Mouse (Mus musculus): ENCODE data around the gene Chst15. TPM values are rescaled to one million over a fixed set of nuclear protein-coding genes. Genes with fewer than 3 reads are reported as not detected.
A peak's percentile ranks its signal among the peaks of the same experiment; 100 is the strongest.

Gene Chst15
- total RNA-seq, 2 experiments from 2014 or later, result 34.9 to 46.1 TPM

DNA sequence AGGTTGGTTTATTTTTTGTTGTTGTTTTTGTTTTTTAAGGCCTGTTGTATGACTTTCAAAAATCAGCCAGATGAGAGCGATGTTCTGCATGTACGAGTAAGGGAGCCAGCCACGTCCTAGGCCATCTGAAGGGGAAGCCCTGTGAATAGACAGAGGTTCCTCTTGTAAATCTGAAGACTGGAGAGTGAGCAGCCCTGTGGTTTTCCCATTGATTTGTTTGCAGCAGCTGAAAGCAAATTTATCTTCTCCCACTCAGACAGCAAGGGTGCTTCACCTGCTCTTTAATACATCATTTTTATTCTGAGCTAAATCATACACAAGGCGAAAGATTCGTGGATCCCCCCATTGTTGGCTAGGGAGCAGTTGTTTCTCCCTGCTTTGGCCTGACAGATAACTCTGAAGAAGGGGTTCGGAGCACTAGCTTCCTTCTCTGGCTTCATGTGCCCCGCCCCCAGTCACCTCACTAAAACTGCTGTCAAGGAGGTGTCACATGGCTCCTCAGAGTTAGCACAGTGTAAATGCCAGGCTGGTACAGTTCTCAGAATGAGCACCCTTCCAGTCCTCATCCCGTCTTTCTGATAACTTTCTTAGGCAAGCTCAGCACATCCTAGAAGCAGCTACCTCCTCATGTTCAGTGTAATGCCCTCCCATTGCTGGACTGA is 12.5 kb downstream of the Chst15 start:
- no peak for DNase-seq (ENCODE audit: extremely low spot score in 1 of 2, low spot score in 1 of 2)

DNA sequence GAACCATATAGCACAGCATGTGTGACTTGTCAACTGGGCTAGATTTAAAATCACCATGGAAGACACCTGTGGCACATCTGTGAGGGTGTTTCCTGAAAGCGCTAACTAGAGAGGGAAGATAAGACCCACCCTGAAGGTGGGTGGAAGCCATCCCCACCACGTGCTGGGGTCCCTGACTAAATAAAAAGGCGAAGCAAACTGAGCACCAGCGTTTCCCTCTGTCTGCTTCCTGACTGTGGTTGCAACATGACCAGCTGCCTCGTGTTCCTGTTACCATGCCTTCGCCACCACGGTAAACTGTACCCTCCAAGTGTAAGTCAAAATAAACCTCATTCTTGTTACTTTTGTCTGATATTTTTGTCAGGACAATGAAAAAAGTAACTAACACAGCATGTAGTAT is 13.0 kb downstream of the Chst15 start:
- DNase-seq (ENCODE audit: extremely low spot score in 1 of 2, low spot score in 1 of 2), result no peak

- DNase-seq (ENCODE audit: extremely low spot score in 1 of 2, low spot score in 1 of 2), result no peak
These were observed 14.4 kb downstream of the Chst15 start for GRCm38 (mm10) chr7:132302508-132303241.

DNA sequence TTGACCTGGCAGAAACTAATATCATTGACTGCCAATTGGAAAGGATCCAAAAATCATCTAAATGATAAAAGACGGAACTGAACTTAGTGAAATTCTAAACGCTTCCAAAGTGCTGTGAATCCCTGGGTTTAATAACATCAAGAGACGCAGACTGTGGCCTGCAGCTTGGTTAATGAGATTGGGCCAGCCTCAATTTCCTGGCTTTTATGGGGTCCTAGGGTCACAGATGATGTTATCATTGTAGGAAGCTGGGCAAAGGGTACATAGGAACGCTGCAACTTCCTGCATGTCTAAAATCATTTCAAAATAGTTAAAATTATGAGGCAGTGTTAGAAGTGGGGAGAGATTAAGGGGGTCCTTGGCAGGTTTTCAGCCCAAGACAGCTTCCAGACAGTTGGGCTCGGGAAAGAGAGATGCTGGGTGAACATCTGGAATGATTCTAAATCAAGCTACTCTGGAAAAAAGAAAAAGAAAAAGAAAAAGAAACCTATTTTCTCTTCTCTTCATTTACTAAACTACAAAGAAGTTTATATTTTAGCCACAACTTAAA is 17.3 kb downstream of the Chst15 start:
- DNase-seq (ENCODE audit: extremely low spot score in 1 of 2, low spot score in 1 of 2), result no peak

DNA sequence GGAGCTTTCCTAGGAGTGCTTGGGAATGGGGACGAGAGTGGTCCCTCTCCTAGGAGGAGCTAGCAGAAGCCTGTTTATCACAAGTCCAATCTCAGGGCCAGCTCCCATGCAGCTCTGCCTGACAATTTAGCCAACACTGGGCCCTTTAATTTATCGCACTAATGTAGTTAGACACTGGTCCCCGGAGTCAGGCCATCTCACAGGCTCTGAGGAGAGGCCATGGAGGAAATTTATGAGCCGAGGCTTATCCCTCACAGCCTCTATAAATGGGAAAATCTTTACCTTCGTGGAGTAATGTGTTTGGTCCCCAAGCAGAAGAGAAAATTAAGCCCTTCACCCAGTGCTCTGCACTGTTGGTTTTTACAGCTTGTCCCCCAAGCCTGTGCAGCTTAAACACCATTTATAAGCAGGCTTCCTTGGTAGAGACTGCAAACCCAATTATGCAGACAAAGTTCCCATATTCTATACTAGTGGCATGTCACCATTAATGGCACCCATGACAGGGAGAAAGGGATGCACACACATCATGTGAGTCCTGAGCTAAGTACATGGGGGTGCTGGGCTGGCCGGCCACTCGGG is 18.5 kb downstream of the Chst15 start:
- DNase-seq (ENCODE audit: extremely low spot score in 1 of 2, low spot score in 1 of 2), result no peak

DNA sequence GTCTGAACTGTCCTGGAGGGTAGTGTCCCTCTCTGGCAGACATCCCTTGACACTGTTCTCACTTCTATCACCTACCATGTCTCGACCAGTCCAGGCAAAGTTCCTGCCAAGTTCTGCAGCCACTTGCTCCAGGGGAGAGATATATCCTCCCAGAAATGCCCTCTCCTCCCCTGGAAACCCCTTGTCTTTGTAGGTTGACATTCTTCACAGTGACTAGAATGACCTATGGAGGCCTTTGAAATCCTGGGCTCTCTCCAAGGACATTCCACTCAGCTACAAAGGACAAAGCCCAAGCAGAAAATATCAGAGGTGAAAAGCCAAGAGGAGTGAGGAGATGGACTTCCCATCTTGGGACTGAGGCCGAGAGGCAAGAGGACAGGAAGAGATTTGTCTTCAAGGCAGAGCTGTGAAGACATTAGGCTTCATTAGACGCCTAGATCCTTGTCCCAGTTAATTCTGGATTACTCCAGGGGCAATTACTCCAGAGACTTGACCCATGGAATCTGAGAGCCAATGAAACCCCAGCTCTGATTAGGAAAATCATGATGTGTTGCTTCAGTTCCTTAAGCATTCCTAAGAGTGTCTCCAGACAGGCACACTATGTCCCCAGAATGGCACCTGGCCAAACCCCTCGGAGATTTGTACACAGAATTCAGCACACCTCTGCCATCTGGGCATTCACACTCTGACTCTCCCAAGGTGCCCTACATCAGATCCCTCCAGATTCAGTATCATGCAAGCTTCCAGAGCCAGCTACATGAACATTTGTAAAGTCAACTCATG is 20.2 kb downstream of the Chst15 start:
- no peak for DNase-seq (ENCODE audit: extremely low spot score in 1 of 2, low spot score in 1 of 2)

DNA sequence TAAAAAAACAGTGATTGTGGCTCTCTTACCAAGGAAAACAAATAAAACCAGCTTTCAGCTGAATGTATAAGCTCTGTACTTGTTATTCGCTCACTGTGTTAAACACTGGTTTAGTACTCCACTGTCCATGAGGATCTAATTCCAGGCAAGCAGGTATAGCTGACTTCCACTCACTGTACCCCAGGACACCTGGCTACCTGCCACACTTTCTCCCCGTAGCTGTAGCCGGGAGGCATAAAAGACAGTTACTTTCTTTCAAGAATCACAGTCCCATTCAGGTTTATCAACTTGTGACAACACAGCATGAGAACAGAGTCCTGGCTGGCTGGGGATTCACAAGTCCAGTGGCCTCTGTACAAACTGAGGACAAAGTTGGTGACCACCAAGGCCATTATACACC is 20.9 kb downstream of the Chst15 start:
- DNase-seq (ENCODE audit: extremely low spot score in 1 of 2, low spot score in 1 of 2), result no peak

DNA sequence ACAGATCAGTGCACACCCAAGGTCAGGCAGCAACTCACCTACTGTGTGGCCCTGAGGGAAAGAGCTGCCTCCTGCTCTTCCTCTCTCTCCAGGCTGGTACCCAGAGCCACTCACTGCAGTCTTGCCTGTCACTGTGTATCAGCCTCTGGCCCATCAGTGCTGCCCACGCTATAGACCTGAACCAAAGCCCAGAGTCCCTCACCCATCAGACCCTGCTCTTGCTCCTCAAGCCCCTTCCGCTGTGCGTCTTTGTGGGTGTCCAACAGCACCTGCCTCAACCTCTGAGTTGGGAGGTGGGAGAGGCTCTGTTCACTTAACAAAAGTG is 29.7 kb downstream of the Chst15 start:
- DNase-seq (ENCODE audit: extremely low spot score in 1 of 2, low spot score in 1 of 2), result no peak

DNA sequence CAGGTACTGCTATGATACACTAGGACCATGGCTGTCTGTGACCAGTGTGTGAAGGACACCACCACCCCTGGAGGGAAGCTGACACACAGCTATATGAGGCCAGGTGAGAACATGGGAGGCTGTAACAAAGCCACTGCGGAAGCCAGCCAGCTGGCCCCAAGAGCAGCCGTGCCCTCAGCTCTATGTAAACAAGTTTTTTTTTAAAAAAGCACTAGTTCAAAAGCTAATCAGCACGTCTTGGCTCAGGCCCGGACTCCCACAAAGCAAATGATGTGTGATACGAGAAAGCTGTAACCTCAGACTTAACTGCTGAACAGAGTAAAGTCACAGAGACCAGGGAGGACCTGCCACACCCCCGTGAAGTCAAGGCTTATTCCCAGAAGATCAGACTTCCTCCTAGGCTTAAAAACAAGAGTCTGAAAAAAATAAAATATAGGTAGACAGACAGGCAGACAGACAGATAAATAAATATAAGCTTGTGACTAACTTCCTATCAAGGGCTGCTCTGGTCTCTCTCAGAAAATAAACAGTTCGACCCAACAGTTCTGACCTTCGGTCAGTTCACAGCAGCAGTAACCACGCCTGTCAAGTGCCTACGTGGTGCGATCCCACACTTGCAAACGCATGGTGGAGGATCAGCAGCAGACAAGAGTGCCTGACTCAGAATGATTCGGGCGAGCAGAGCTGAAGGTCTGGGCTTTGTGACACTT is 30.2 kb downstream of the Chst15 start:
- DNase-seq (ENCODE audit: extremely low spot score in 1 of 2, low spot score in 1 of 2), result no peak

DNA sequence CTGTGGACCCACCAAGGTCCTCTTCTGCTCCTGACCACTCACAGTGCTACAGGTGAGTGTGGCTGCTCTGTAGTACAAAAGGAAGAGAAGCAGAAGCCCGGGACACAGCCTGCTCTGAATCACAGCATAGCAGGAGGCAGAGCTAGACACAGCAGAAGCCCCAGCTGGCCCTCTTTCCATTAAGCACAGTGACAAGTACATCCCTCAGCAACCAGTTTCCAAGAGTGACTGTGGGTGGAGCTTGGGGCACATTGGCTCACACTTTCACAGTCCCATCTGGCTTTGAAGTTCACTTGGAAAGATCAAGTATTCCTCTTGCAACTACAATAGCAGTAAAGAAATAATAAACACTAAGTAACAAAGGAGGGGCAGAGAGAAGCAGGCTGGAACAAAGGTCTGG is 32.2 kb downstream of the Chst15 start:
- DNase-seq (ENCODE audit: extremely low spot score in 1 of 2, low spot score in 1 of 2), result peak; percentile 43 to 45

GRCm38 (mm10) chr7:132284048-132284737 is 32.8 kb downstream of the Chst15 start:
- DNase-seq (ENCODE audit: extremely low spot score in 1 of 2, low spot score in 1 of 2), result peak in 1 of 2 experiments; percentile 26

DNA sequence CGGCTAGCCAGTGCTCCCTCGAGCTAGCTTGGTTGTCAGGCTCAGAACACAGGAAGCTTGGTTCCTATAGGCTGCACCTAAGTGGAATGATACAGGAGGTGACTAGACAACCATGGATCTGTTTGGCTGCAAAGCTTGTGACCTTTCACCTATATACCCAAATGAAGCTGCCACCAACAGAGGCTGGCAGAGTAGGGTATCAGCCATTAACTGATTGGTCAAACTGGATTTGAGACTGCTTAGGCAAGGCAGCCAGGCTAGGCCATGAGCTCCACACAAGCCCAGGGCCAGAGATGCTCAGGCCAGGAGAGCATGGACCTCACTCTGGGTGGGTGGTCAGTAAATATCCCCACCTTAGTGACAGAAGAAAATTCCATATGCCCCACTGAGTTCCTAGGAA is 34.5 kb downstream of the Chst15 start:
- DNase-seq (ENCODE audit: extremely low spot score in 1 of 2, low spot score in 1 of 2), result no peak

DNA sequence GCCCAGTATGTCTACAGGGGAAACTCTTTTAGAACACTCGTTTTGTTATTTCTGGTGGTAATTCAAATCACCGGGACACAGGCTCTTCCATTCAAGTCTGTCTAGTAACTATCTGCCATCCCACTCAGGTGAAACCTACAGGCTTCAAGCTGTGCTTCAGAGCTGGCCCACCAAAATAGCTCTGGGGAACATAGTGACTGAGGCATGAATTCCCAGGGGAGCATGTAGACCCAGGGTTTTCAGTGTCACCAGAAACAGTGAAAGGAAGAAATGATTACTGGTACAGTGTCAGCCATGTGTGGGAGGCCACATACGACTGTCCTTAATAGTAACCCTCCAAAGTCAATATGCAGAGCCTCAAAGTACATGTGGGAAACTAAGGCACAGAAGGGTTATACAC is 34.9 kb downstream of the Chst15 start:
- DNase-seq (ENCODE audit: extremely low spot score in 1 of 2, low spot score in 1 of 2), result no peak

GRCm38 (mm10) chr7:132281753-132282152 is 35.3 kb downstream of the Chst15 start:
- peak in 1 of 2 experiments; percentile 21 for DNase-seq (ENCODE audit: extremely low spot score in 1 of 2, low spot score in 1 of 2)

DNA sequence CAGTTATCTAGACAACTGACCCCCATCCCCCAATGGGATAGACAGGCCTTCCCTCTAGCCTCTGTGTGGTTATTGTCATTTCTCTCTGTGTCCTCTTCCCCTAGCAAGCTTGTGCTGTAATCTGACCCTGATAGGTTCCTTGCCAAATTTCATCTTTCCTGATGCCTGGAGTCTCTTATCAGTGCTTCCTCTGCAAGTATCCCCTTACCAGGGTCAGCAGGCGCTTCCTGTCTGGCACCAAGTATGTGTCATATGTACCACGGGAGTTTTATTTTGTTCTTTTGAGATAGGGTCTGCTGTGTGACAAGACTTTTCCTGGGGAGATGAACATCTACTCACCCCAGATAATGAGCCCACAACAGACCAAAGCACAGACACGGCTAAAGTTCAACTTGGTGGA is 38.4 kb downstream of the Chst15 start:
- no peak for DNase-seq (ENCODE audit: extremely low spot score in 1 of 2, low spot score in 1 of 2)

DNA sequence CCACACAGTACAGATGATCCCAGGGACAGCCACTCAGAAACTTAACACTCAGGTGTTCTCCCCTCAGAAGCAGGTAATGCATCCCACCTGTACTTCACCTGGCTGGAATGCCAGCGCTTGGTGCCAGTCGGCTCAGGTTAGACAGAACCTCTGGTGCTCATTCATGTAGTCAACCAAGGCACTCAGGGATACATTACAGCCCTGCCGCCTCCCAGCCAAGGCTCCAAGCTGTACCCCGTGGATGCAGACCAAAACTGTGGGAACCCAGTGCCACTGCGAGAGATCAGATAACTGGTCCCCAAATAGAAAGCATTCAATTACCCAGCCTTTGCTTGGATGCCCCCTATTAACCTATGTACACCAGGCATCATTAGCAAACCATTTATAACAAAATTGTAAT is 40.7 kb downstream of the Chst15 start:
- no peak for DNase-seq (ENCODE audit: extremely low spot score in 1 of 2, low spot score in 1 of 2)

DNA sequence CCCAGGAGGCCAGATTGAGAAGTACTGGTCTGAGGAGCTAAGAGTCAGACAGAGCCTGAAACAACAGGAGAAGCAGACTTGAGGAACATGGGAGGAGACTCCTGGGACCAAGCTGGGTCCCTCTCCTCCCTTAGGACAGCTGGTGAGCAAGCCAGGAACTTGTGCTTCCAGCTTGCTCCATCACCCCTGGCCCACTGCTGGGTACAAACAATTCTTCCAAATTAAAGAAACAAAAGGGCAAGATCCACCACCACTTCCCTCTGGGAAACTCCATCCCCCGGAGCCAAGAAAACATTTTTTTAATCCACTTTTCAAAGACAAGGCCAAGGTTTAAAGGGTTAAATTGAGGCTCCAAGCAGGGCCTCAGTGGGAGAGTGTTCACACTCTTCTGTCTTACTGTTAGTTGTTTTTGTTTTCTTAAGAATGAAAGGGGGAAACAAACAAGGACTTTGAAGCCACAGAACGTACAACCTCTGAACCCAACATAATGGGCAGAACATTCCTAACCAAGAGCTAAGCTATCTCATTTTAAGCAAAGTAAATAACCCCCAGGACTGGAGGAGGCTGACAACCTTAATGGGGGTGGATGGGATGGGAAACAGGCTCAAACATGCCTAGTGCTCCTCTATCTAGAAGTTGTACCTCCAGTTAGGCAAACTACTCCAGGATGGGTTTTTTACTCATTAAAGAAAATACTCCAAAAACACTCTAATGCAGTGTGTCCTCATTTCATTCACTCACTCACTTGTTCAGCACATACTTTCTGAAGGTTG is 43.1 kb downstream of the Chst15 start:
- no peak for DNase-seq (ENCODE audit: extremely low spot score in 1 of 2, low spot score in 1 of 2)

DNA sequence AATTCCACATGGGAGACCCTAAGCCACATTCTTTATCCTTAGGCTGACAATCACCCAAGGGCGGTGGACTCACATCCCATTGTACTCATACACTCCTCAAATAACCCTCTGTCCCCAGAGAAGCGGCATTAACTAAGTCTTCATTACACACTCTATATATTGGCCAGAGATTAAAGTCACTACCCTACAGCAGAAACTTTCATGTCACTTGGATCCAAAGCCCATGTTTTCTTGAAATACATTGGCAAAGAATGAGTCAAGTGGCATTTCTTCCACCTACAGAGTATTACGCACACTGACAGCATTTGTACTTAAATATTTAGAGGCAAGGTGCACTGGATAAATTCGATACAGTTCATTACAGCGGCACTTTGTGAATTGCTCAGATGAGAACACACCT is 44.0 kb downstream of the Chst15 start:
- no peak for DNase-seq (ENCODE audit: extremely low spot score in 1 of 2, low spot score in 1 of 2)

DNA sequence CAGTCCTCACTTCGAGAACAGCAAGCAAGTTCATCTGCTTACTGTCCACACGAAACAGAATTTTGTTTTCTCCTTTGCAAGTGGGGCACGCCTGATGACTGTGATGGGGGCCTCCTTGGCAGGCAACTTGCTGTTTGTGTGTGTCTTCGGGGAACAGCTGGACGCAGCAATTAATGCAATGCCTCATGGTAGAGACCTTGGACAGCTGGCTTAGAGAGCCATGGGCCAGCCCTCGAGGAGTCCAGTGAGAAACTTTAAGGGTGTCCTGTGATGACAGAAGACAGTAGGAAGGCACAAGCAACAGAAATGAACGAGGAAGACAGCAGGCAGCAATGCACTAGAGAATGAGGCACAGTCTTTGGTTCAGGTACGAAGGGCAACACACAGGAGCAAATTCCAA is 46.7 kb downstream of the Chst15 start:
- no peak for DNase-seq (ENCODE audit: extremely low spot score in 1 of 2, low spot score in 1 of 2)

All from layer of hippocampus, postnatal 25 days (tissue).